Mouse (Mus musculus) adrenal gland, adult (tissue): ENCODE data around the gene Mylk.
"Not testable (repeated sequence)": the region's sequence is repeated elsewhere in the genome, so short reads cannot be mapped to it uniquely, and the experiment has no call there.

Experiments used
- DNase-seq, 2 experiments: peaks; one replicate each; pipeline ENCODE4 v3.0.0; 2022 to 2023; ENCODE audit warnings: low spot score in 1 of 2; ENCODE audit not compliant: inconsistent age in 2 of 2

The Mylk gene

GRCm38 (mm10) chr16:34768436-34768835, 23.4 kb downstream of the Mylk start:
- no peak for DNase-seq

GRCm38 (mm10) chr16:34770127-34770526, 25.1 kb downstream of the Mylk start:
- no peak for DNase-seq

- DNase-seq = no peak
These were observed 27.5 kb downstream of the Mylk start for GRCm38 (mm10) chr16:34772445-34773032.

- no peak for DNase-seq
These were observed 37.4 kb downstream of the Mylk start for GRCm38 (mm10) chr16:34782442-34782841.

- no peak for DNase-seq
These were observed 38.5 kb downstream of the Mylk start for GRCm38 (mm10) chr16:34783536-34783935.

- DNase-seq = no peak
These were observed 39.7 kb downstream of the Mylk start for GRCm38 (mm10) chr16:34784675-34785074.

- DNase-seq = no peak
These were observed 47.5 kb downstream of the Mylk start for GRCm38 (mm10) chr16:34792555-34792954.

- no peak for DNase-seq
These were observed 48.0 kb downstream of the Mylk start for GRCm38 (mm10) chr16:34793000-34793399.

- no peak for DNase-seq
These were observed 56.2 kb downstream of the Mylk start for GRCm38 (mm10) chr16:34801222-34801621.

GRCm38 (mm10) chr16:34804286-34805010, 59.4 kb downstream of the Mylk start:
- no peak for DNase-seq

GRCm38 (mm10) chr16:34806883-34807767, 62.1 kb downstream of the Mylk start:
- DNase-seq = no peak

GRCm38 (mm10) chr16:34807768-34808275, 62.8 kb downstream of the Mylk start:
- no peak for DNase-seq

GRCm38 (mm10) chr16:34812165-34812564, 67.2 kb downstream of the Mylk start:
- no peak for DNase-seq

GRCm38 (mm10) chr16:34813161-34813560, 68.2 kb downstream of the Mylk start:
- DNase-seq = not testable (repeated sequence)

GRCm38 (mm10) chr16:34813570-34813969, 68.6 kb downstream of the Mylk start:
- DNase-seq = no peak

- DNase-seq = no peak
These were observed 69.6 kb downstream of the Mylk start for GRCm38 (mm10) chr16:34814612-34815011.

- DNase-seq = no peak
These were observed 71.5 kb downstream of the Mylk start for GRCm38 (mm10) chr16:34816548-34816947.

GRCm38 (mm10) chr16:34825111-34825744, 80.2 kb downstream of the Mylk start:
- no peak for DNase-seq

- DNase-seq = no peak
These were observed 89.5 kb downstream of the Mylk start for GRCm38 (mm10) chr16:34834477-34834876.

- no peak for DNase-seq
These were observed 94.1 kb downstream of the Mylk start for GRCm38 (mm10) chr16:34839004-34839703.
